Mouse (Mus musculus): Measurements from ENCODE around the gene Stt3a.

GRCm38 (mm10) chr9:36796224-36796623 is 28.7 kb upstream of the Stt3a start:
- no peak for TF ChIP-seq POLR2A (IDR thresholded peaks at IDR 0.05; ENCODE audit: borderline replicate concordance, low read depth, low read length)
- TF ChIP-seq CTCF (IDR thresholded peaks at IDR 0.05; ENCODE audit: low read depth, low read length) = no peak

All from bone marrow macrophage, adult 2 months (primary cell).